Comparison of ENCODE assay signal across 9 mouse cellular contexts in the genomic region with DNA sequence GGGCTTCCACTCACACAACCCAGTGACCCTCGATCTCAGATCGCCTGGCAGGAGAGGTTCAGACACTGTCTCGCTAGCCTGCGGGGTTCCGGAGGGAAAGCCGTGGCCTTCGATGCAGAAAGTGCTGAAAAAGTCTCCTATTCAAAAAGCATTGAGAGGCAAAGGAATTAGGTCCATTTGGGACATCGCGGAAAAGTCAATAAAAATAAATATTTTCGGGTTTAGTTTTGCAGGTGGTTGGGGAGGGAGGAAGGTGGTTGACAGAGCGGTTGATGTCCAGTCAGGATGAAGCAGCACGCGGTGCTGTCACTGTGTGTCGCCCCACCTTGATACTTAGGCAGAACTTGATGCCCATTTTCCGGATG. TPM values are rescaled to one million over a fixed set of nuclear protein-coding genes. Genes with fewer than 3 reads are reported as not detected.
DNase-seq lines count a peak whose midpoint lies in the region; ATAC-seq and TF ChIP-seq lines count a peak whose summit lies in the region.
"Had no signal": no experiment of that assay in that cellular context is flagged by ENCODE, and none has a peak within 500 bp of the region (broad histone marks: within the 10 kb centered on the region; RNA-seq: fewer than 3 reads in every experiment).

No protein-coding gene starts in this region.

- no peak overlapping the region for H3K27ac ChIP-seq in kidney, embryonic 15.5 days
- H3K27ac ChIP-seq in embryonic facial prominence, embryonic 13.5 days, result no peak overlapping the region
- H3K27ac ChIP-seq in intestine, embryonic 14.5 days (ENCODE audit: low read depth), result no peak overlapping the region
- no peak overlapping the region for H3K27ac ChIP-seq in midbrain, embryonic 16.5 days (ENCODE audit: low read length)
- H3K27ac ChIP-seq in layer of hippocampus, adult 2 months, result no peak overlapping the region

- under 1% methylated on average over 15 of the region's 15 CpGs for WGBS in kidney, embryonic 15.5 days
- WGBS in embryonic facial prominence, embryonic 13.5 days, result 1% methylated on average over 15 of the region's 15 CpGs
- 2% methylated on average over 15 of the region's 15 CpGs for WGBS in intestine, embryonic 14.5 days
- 1% methylated on average over 15 of the region's 15 CpGs for WGBS in midbrain, embryonic 16.5 days

- H3K4me1 ChIP-seq in kidney, embryonic 15.5 days, result peaks cover 24% of the 10 kb centered on the region
- peaks cover 26% of the 10 kb centered on the region for H3K4me1 ChIP-seq in embryonic facial prominence, embryonic 13.5 days
- H3K4me1 ChIP-seq in intestine, embryonic 14.5 days (replicated peaks; ENCODE audit: control insufficient read depth, insufficient read depth, low read length), result peaks cover 6% of the 10 kb centered on the region; the same call in 1 of the 2 replicates
- peaks cover 15% of the 10 kb centered on the region for H3K4me1 ChIP-seq in midbrain, embryonic 16.5 days (ENCODE audit: control insufficient read depth, insufficient read depth, low read length)

- H3K9me3 ChIP-seq in kidney, embryonic 15.5 days (replicated peaks), result no peaks in the 10 kb centered on the region
- H3K9me3 ChIP-seq in embryonic facial prominence, embryonic 13.5 days, result no peaks in the 10 kb centered on the region
- H3K9me3 ChIP-seq in intestine, embryonic 14.5 days (ENCODE audit: control insufficient read depth, low read length), result no peaks in the 10 kb centered on the region
- no peaks in the 10 kb centered on the region; the same call in 1 of the 2 replicates for H3K9me3 ChIP-seq in midbrain, embryonic 16.5 days (replicated peaks; ENCODE audit: control insufficient read depth, low read length, poor library complexity, severe bottlenecking)

- no peak overlapping the region for H3K9ac ChIP-seq in kidney, embryonic 15.5 days
- H3K9ac ChIP-seq in embryonic facial prominence, embryonic 13.5 days, result peak overlapping the region; percentile 70
- no peak overlapping the region for H3K9ac ChIP-seq in intestine, embryonic 14.5 days (ENCODE audit: low read length)
- H3K9ac ChIP-seq in midbrain, embryonic 16.5 days (ENCODE audit: low read depth, low read length), result no peak overlapping the region

- H3K4me2 ChIP-seq in kidney, embryonic 15.5 days, result peak overlapping the region; percentile 73
- H3K4me2 ChIP-seq in embryonic facial prominence, embryonic 13.5 days, result peak overlapping the region; percentile 75
- peak overlapping the region; percentile 53 for H3K4me2 ChIP-seq in intestine, embryonic 14.5 days (ENCODE audit: low read length)
- H3K4me2 ChIP-seq in midbrain, embryonic 16.5 days (ENCODE audit: low read length), result peak overlapping the region; percentile 63

- H3K36me3 ChIP-seq in kidney, embryonic 15.5 days, result no peaks in the 10 kb centered on the region
- H3K36me3 ChIP-seq in embryonic facial prominence, embryonic 13.5 days, result no peaks in the 10 kb centered on the region
- H3K36me3 ChIP-seq in intestine, embryonic 14.5 days (ENCODE audit: control insufficient read depth, insufficient read depth, low read length), result no peaks in the 10 kb centered on the region
- no peaks in the 10 kb centered on the region for H3K36me3 ChIP-seq in midbrain, embryonic 16.5 days (ENCODE audit: control insufficient read depth, insufficient read depth, low read length)

- no peak for TF ChIP-seq CTCF in layer of hippocampus, adult 2 months (conservative IDR thresholded peaks at IDR 0.05)

- peaks cover 99% of the 10 kb centered on the region for H3K27me3 ChIP-seq in kidney, embryonic 15.5 days
- peaks cover 98% of the 10 kb centered on the region for H3K27me3 ChIP-seq in embryonic facial prominence, embryonic 13.5 days
- peaks cover 100% of the 10 kb centered on the region for H3K27me3 ChIP-seq in intestine, embryonic 14.5 days (replicated peaks; ENCODE audit: control insufficient read depth, insufficient read depth, low read length)
- peaks cover 63% of the 10 kb centered on the region for H3K27me3 ChIP-seq in midbrain, embryonic 16.5 days (ENCODE audit: control insufficient read depth, insufficient read depth, low read depth, low read length)

- ATAC-seq in kidney, embryonic 15.5 days (replicated peaks; ENCODE audit: low FRiP score), result no peak
- no peak; the same call in 1 of the 2 replicates for ATAC-seq in embryonic facial prominence, embryonic 13.5 days (ENCODE audit: insufficient number of reproducible peaks, insufficient read depth, low FRiP score, low TSS enrichment, low read depth)
- no peak for ATAC-seq in intestine, embryonic 14.5 days (replicated peaks; ENCODE audit: low FRiP score, low TSS enrichment, low read depth)
- ATAC-seq in midbrain, embryonic 16.5 days, result no peak

- no peak for DNase-seq in kidney, adult 18-20 months
- DNase-seq in intestine, embryonic 14.5 days (ENCODE audit: low spot score), result no peak
- DNase-seq in right cerebral cortex, postnatal 10 days (ENCODE audit: low spot score in 2 of 2), result no peak
- DNase-seq in layer of hippocampus, adult 2 months (ENCODE audit: low spot score in 2 of 2), result no peak
- DNase-seq in adrenal gland, postnatal 4 days (ENCODE audit: low spot score in 2 of 2), result no peak

- H3K4me3 ChIP-seq in kidney, embryonic 15.5 days (replicated peaks), result peak overlapping the region; percentile 45
- peak overlapping the region; percentile 49 for H3K4me3 ChIP-seq in embryonic facial prominence, embryonic 13.5 days
- H3K4me3 ChIP-seq in intestine, embryonic 14.5 days (ENCODE audit: low read depth, low read length), result peak overlapping the region; percentile 38
- peak overlapping the region; percentile 34 for H3K4me3 ChIP-seq in midbrain, embryonic 16.5 days (ENCODE audit: low read depth, low read length)
- H3K4me3 ChIP-seq in layer of hippocampus, adult 2 months, result no peak overlapping the region; the same call in 1 of the 2 replicates

RNA-seq across cellular contexts. Expression of a gene that starts 1.8 kb away (rescaled TPM):
- polyA plus RNA-seq in kidney, embryonic 15.5 days (2015; fragmentation: Nextera tagmentation; extraction: Ambion mirVana), result 2.0 and 2.1 TPM in 2 replicates
- polyA plus RNA-seq in embryonic facial prominence, embryonic 13.5 days (2015; fragmentation: Nextera tagmentation; extraction: Ambion mirVana), result 8.7 and 11.5 TPM in 2 replicates
- 0.18 TPM in 1 of 2 replicates, not detected in the other for polyA plus RNA-seq in intestine, embryonic 14.5 days (2014; fragmentation: Nextera tagmentation; extraction: Ambion mirVana)
- 0.23 TPM in 1 of 2 replicates, not detected in the other for polyA plus RNA-seq in midbrain, embryonic 16.5 days (2015; fragmentation: Nextera tagmentation; extraction: Ambion mirVana)
- 1 to 10 TPM in 1 of 2 experiments, under 1 TPM in 1; 0.87 to 1.1 TPM for total RNA-seq in layer of hippocampus, adult 2 months (2021)
- total RNA-seq in adrenal gland, postnatal 4 days (2021), result 1 to 10 TPM; 2.0 to 2.2 TPM
- total RNA-seq: common myeloid progenitor, adult 5-6 weeks had no signal
